Mouse (Mus musculus) cerebral cortex, adult 2 months (tissue): ENCODE results near the gene Eya3.

Experiments used
- WGBS: fragments of 180-500 bp; shearing (Covaris S2); methylation state at CpG from one replicate; pipeline ENCODE4 v1.1.7; 2018; 5-methylcytosine and 5-hydroxymethylcytosine counted together

Gene Eya3

GRCm38 (mm10) chr4:132638461-132639190 lies at the start of gene Eya3:
Gene Eya3, plus strand, starts transcription at chr4:132638987.
- under 1% methylated on average over 41 of the region's 41 CpGs for WGBS

- 83% methylated on average over 10 of the region's 10 CpGs for WGBS
Measured at GRCm38 (mm10) chr4:132590642-132591041, 48.1 kb upstream of the Eya3 start.

- WGBS: 88% methylated on average over 9 of the region's 9 CpGs
Measured at GRCm38 (mm10) chr4:132592958-132593357, 45.8 kb upstream of the Eya3 start.

- WGBS: 60% methylated on average over 4 of the region's 4 CpGs
Measured at GRCm38 (mm10) chr4:132594191-132594590, 44.6 kb upstream of the Eya3 start.

- WGBS: 88% methylated on average over 2 of the region's 2 CpGs
Measured at GRCm38 (mm10) chr4:132598861-132599260, 39.9 kb upstream of the Eya3 start.

GRCm38 (mm10) chr4:132599764-132600163 lies 39.0 kb upstream of the Eya3 start:
- WGBS: 78% methylated on average over 3 of the region's 3 CpGs

GRCm38 (mm10) chr4:132600465-132600864 lies 38.3 kb upstream of the Eya3 start:
- 86% methylated on average over 6 of the region's 6 CpGs for WGBS

GRCm38 (mm10) chr4:132601242-132601641 lies 37.5 kb upstream of the Eya3 start:
- WGBS: 84% methylated on average over 5 of the region's 5 CpGs

GRCm38 (mm10) chr4:132603468-132603867 lies 35.3 kb upstream of the Eya3 start:
- WGBS: 84% methylated on average over 4 of the region's 4 CpGs

GRCm38 (mm10) chr4:132605816-132606215 lies 33.0 kb upstream of the Eya3 start:
- 67% methylated on average over 5 of the region's 5 CpGs for WGBS

- 62% methylated on average over 4 of the region's 4 CpGs for WGBS
Measured at GRCm38 (mm10) chr4:132608147-132608546, 30.6 kb upstream of the Eya3 start.

- WGBS: 83% methylated on average over 3 of the region's 3 CpGs
Measured at GRCm38 (mm10) chr4:132610301-132610984, 28.3 kb upstream of the Eya3 start.

GRCm38 (mm10) chr4:132611320-132611719 lies 27.5 kb upstream of the Eya3 start:
- WGBS: 82% methylated on average over 8 of the region's 8 CpGs

- WGBS: 63% methylated on average over 6 of the region's 6 CpGs
Measured at GRCm38 (mm10) chr4:132617873-132618272, 20.9 kb upstream of the Eya3 start.

GRCm38 (mm10) chr4:132618850-132619375 lies 19.9 kb upstream of the Eya3 start:
- WGBS: 56% methylated on average over 10 of the region's 10 CpGs

- 91% methylated on average over 4 of the region's 4 CpGs for WGBS
Measured at GRCm38 (mm10) chr4:132620134-132620533, 18.7 kb upstream of the Eya3 start.

GRCm38 (mm10) chr4:132621287-132622068 lies 17.3 kb upstream of the Eya3 start:
- 60% methylated on average over 7 of the region's 7 CpGs for WGBS

- 76% methylated on average over 5 of the region's 5 CpGs for WGBS
Measured at GRCm38 (mm10) chr4:132624034-132624657, 14.6 kb upstream of the Eya3 start.

- WGBS: 11% methylated on average over 2 of the region's 2 CpGs
Measured at GRCm38 (mm10) chr4:132628830-132629229, 10.0 kb upstream of the Eya3 start.

- WGBS: 70% methylated on average over 2 of the region's 2 CpGs
Measured at GRCm38 (mm10) chr4:132635971-132636370, 2.8 kb upstream of the Eya3 start.

- 37% methylated on average over 4 of the region's 4 CpGs for WGBS
Measured at GRCm38 (mm10) chr4:132636554-132636953, 2.2 kb upstream of the Eya3 start.
